Mouse (Mus musculus): ENCODE measurements around the gene Vwa3b. TPM values are rescaled to one million over a fixed set of nuclear protein-coding genes. Genes with fewer than 3 reads are reported as not detected.

Vwa3b gene
- polyA plus RNA-seq, 1 experiment from 2014 or later, result 1.1 TPM

DNA sequence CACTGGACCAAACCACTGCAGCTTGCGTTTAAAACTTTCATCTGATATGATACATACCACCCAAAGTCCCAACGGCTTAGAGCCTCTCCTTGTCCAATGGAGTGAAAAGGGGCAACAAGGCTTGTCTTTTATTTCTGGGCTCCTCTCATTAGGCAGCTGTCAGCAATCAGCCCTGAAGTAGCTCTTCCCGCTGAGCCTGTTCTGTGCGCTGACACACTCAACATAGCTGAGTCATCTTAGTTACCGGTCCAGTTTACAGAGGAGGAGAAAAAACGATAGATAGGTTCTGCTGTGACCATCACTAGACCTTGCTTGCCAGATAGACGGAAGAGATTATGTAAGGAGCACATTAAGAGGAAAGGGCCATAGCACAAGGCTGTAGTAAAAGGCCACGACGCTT, 50.9 kb downstream of the Vwa3b start:
- H3K4me3 ChIP-seq (ENCODE audit: low read depth, low read length), result no peak overlapping the region
- no peaks in the 10 kb centered on the region for H3K36me3 ChIP-seq (ENCODE audit: control insufficient read depth, insufficient read depth, low read length)
- H3K4me1 ChIP-seq (replicated peaks; ENCODE audit: control insufficient read depth, insufficient read depth), result no peaks in the 10 kb centered on the region
- 0 out of 2 replicates have a peak overlapping the region, but pooled peaks have one; percentile 35 for H3K27ac ChIP-seq (replicated peaks)
- TF ChIP-seq EP300 (optimal IDR thresholded peaks at IDR 0.05), result no peak
- no peak for TF ChIP-seq CTCF (IDR thresholded peaks at IDR 0.05; ENCODE audit: low read depth)
- no peak for ATAC-seq (ENCODE audit: low FRiP score, low TSS enrichment)
- 52% methylated on average over 9 of the region's 9 CpGs for WGBS
- H3K9ac ChIP-seq (ENCODE audit: low read length), result no peak overlapping the region
- DNase-seq (ENCODE audit: low spot score), result no peak
- H3K9me3 ChIP-seq (ENCODE audit: control insufficient read depth, low read length), result no peaks in the 10 kb centered on the region
- H3K4me2 ChIP-seq (replicated peaks; ENCODE audit: low read depth), result no peak overlapping the region
- H3K27me3 ChIP-seq (ENCODE audit: control insufficient read depth, insufficient read depth, low read length), result no peaks in the 10 kb centered on the region

DNA sequence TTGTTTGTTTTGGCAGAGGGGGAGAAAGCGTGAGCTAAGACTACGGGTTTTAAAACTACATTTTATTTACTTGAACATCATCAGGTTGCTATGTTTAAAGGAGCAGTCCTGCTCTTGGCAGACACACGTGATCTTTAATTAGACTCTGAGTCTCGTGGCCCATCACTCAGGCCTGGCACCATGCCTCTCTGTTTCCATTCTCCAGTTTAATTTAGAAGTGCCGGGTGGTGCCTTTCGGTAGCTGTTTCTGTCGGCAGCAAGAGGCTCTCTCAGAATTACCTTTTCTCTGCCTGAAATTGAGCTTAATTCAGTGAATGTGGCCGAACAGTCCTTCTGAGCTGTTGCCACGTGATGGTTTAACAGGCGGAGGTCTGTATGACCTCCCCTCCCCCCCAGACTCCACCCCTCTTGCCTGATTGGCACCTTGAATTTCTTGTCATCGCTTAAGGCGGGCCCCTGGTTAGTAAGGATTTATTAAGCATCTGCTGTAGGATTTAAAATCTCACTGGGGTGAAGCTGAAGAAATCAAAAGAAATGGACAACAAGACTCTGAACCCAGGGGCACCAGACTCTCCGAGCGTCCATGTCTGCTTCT, 51.7 kb downstream of the Vwa3b start:
- ATAC-seq (ENCODE audit: low FRiP score, low TSS enrichment) (no peak), DNase-seq (ENCODE audit: low spot score) (no peak)
- Histone ChIP-seq H3K9ac (ENCODE audit: low read length) (no peak overlapping the region), H3K4me3 (ENCODE audit: low read depth, low read length) (no peak overlapping the region), H3K27ac (replicated peaks) (no peak overlapping the region), H3K4me1 (replicated peaks; ENCODE audit: control insufficient read depth, insufficient read depth) (no peaks in the 10 kb centered on the region), H3K4me2 (replicated peaks; ENCODE audit: low read depth) (no peak overlapping the region), H3K36me3 (ENCODE audit: control insufficient read depth, insufficient read depth, low read length) (no peaks in the 10 kb centered on the region), H3K27me3 (ENCODE audit: control insufficient read depth, insufficient read depth, low read length) (no peaks in the 10 kb centered on the region), H3K9me3 (ENCODE audit: control insufficient read depth, low read length) (no peaks in the 10 kb centered on the region)
- no peak for TF ChIP-seq EP300 (optimal IDR thresholded peaks at IDR 0.05)
- TF ChIP-seq CTCF (IDR thresholded peaks at IDR 0.05; ENCODE audit: low read depth), result no peak
- WGBS, result 51% methylated on average over 14 of the region's 14 CpGs

DNA sequence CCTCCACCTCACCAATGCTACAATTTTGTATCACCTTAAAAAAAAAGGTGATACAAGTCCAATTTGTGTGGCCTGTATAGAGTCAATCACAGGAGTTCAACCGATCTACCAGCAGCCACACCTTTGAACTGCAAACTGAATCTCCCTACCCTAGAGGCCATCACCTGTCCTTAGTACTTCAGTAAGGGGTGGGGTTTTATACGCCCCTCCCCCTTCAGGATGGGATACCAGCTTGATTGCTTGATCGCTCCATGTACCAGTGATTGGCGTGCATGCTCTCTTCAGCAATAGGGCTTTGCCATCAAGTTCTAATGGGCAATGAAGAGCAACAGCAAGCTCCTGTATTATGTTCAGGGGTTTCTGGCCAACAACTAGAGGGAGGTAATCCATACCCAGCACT, 54.0 kb downstream of the Vwa3b start:
- no peaks in the 10 kb centered on the region for H3K9me3 ChIP-seq (ENCODE audit: control insufficient read depth, low read length)
- no peak overlapping the region for H3K27ac ChIP-seq (replicated peaks)
- H3K4me1 ChIP-seq (replicated peaks; ENCODE audit: control insufficient read depth, insufficient read depth), result no peaks in the 10 kb centered on the region
- H3K9ac ChIP-seq (ENCODE audit: low read length), result no peak overlapping the region
- no peak overlapping the region for H3K4me3 ChIP-seq (ENCODE audit: low read depth, low read length)
- TF ChIP-seq EP300 (optimal IDR thresholded peaks at IDR 0.05), result no peak
- no peak for TF ChIP-seq CTCF (IDR thresholded peaks at IDR 0.05; ENCODE audit: low read depth)
- ATAC-seq (ENCODE audit: low FRiP score, low TSS enrichment), result no peak
- no peak for DNase-seq (ENCODE audit: low spot score)
- H3K36me3 ChIP-seq (ENCODE audit: control insufficient read depth, insufficient read depth, low read length), result no peaks in the 10 kb centered on the region
- H3K4me2 ChIP-seq (replicated peaks; ENCODE audit: low read depth), result no peak overlapping the region
- WGBS, result 75% methylated on average over 4 of the region's 4 CpGs
- no peaks in the 10 kb centered on the region for H3K27me3 ChIP-seq (ENCODE audit: control insufficient read depth, insufficient read depth, low read length)

DNA sequence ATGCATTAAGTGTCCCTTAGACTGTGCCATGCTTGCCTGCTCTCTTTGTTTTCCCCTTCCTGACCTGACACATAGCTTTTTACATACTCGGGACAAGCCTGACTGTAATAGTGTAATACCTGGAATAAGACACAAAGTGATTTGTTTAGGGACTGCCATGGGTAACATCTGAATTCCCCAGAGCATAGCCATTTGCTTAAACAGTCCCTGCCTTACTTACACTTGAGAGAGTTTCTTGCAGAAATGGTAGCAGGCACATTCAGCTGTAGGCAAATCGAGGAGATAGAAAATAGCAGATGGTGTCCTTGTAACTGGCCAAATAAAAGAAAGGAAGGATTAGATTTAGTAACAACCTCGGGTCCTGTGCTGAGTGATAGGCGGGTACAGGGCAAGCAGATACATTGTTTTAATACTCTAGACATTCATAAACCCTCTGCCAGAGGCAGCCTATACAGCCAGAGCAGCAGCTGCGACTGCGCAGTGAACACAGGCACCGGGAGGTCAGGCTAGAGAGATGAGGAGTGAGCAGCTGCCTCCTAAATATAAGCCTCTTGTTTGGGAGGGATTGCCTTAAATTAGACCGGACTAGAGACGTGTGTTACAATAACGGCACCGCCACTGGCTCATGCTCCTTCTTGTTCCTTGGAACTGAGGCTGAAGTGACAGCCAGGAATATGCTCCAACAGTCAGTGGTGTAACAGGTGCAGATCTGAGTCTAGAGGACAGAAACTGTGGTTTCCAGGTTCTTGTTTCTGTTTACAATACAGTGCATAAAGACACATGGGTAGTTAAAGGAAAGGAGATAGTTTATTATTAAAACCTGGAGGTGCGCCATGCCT, 55.2 kb downstream of the Vwa3b start:
- H3K9ac ChIP-seq (ENCODE audit: low read length), result no peak overlapping the region
- TF ChIP-seq CTCF (IDR thresholded peaks at IDR 0.05; ENCODE audit: low read depth) (no peak), EP300 (optimal IDR thresholded peaks at IDR 0.05) (no peak)
- no peak overlapping the region for H3K4me2 ChIP-seq (replicated peaks; ENCODE audit: low read depth)
- 35% methylated on average over 12 of the region's 12 CpGs for WGBS
- no peaks in the 10 kb centered on the region for H3K27me3 ChIP-seq (ENCODE audit: control insufficient read depth, insufficient read depth, low read length)
- no peak for DNase-seq (ENCODE audit: low spot score)
- H3K4me1 ChIP-seq (replicated peaks; ENCODE audit: control insufficient read depth, insufficient read depth), result no peaks in the 10 kb centered on the region
- no peaks in the 10 kb centered on the region for H3K36me3 ChIP-seq (ENCODE audit: control insufficient read depth, insufficient read depth, low read length)
- H3K4me3 ChIP-seq (ENCODE audit: low read depth, low read length), result no peak overlapping the region
- no peak overlapping the region for H3K27ac ChIP-seq (replicated peaks)
- no peaks in the 10 kb centered on the region for H3K9me3 ChIP-seq (ENCODE audit: control insufficient read depth, low read length)
- no peak for ATAC-seq (ENCODE audit: low FRiP score, low TSS enrichment)

DNA sequence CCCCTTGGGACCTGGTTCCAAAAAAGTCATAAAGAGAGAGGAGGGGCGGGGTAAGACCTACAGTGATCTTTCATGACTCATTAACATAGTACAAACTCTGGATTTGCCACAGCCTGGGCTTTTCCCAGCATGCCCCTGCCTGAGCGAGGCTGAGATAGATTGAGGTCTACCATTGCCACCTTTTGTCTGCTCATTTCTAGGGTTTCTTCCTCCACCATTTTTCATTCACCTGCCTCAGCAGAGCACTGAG, 55.7 kb downstream of the Vwa3b start:
- 69% methylated on average over 2 of the region's 2 CpGs for WGBS
- Histone ChIP-seq H3K9me3 (ENCODE audit: control insufficient read depth, low read length) (no peaks in the 10 kb centered on the region), H3K4me1 (replicated peaks; ENCODE audit: control insufficient read depth, insufficient read depth) (no peaks in the 10 kb centered on the region), H3K9ac (ENCODE audit: low read length) (no peak overlapping the region), H3K4me2 (replicated peaks; ENCODE audit: low read depth) (no peak overlapping the region), H3K36me3 (ENCODE audit: control insufficient read depth, insufficient read depth, low read length) (no peaks in the 10 kb centered on the region), H3K4me3 (ENCODE audit: low read depth, low read length) (no peak overlapping the region), H3K27ac (replicated peaks) (no peak overlapping the region), H3K27me3 (ENCODE audit: control insufficient read depth, insufficient read depth, low read length) (no peaks in the 10 kb centered on the region)
- DNase-seq (ENCODE audit: low spot score), result no peak
- ATAC-seq (ENCODE audit: low FRiP score, low TSS enrichment), result no peak
- TF ChIP-seq CTCF (IDR thresholded peaks at IDR 0.05; ENCODE audit: low read depth) (no peak), EP300 (optimal IDR thresholded peaks at IDR 0.05) (no peak)

DNA sequence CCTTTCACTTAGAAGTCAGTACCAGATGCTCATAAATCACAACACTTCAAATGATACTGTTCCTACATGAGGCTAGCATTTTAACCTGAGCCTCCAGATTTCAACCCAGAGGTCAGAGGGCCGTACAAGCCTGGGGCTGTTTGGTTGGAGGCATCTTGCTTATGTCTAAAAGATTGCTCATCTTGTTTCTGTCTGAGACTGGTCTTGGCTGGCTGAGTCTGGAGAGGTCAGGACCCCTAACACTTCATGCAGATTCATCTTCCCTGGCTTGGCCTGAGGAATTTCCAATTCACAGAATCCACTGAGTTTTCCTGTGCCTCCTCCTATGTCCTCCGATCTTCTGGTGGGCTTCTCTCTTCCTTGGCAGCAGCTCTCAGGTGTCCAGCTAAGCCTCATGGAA, 57.7 kb downstream of the Vwa3b start:
- Histone ChIP-seq H3K36me3 (ENCODE audit: control insufficient read depth, insufficient read depth, low read length) (no peaks in the 10 kb centered on the region), H3K9me3 (ENCODE audit: control insufficient read depth, low read length) (no peaks in the 10 kb centered on the region), H3K4me2 (replicated peaks; ENCODE audit: low read depth) (no peak overlapping the region), H3K27ac (replicated peaks) (no peak overlapping the region), H3K4me1 (replicated peaks; ENCODE audit: control insufficient read depth, insufficient read depth) (no peaks in the 10 kb centered on the region), H3K9ac (ENCODE audit: low read length) (no peak overlapping the region), H3K4me3 (ENCODE audit: low read depth, low read length) (no peak overlapping the region), H3K27me3 (ENCODE audit: control insufficient read depth, insufficient read depth, low read length) (no peaks in the 10 kb centered on the region)
- DNase-seq (ENCODE audit: low spot score) (no peak), ATAC-seq (ENCODE audit: low FRiP score, low TSS enrichment) (no peak)
- TF ChIP-seq CTCF (IDR thresholded peaks at IDR 0.05; ENCODE audit: low read depth) (no peak), EP300 (optimal IDR thresholded peaks at IDR 0.05) (no peak)
- 44% methylated on average over 2 of the region's 2 CpGs for WGBS
